Mouse (Mus musculus) hindbrain, embryonic 16.5 days (tissue): ENCODE measurements around the gene Aspscr1. TPM values are rescaled to one million over a fixed set of nuclear protein-coding genes. Genes with fewer than 3 reads are reported as not detected.

Experiments
- ATAC-seq: fragments of 200-750 bp; cut with Nextera tagmentation; 2 replicates; pipeline ENCODE4 v1.8.0; 2017; ENCODE audit warnings: moderate TSS enrichment, moderate library complexity
- H3K27ac ChIP-seq: fragments of 300-500 bp; sonication (generic); 2 replicates; pipeline ENCODE4 v1.5.1; 2014; ENCODE audit warnings: low read depth, mild to moderate bottlenecking, control low read depth, low read length, moderate library complexity
- H3K27me3 ChIP-seq: fragments of 300-500 bp; sonication (generic); replicated peaks from 2 replicates; pipeline ENCODE4 v1.6.1; 2014; ENCODE audit warnings: low read length; ENCODE audit not compliant: control insufficient read depth, insufficient read depth
- H3K36me3 ChIP-seq: fragments of 300-500 bp; sonication (generic); 2 replicates; pipeline ENCODE4 v1.6.1; 2014; ENCODE audit warnings: mild to moderate bottlenecking, low read length, moderate library complexity, mixed read lengths; ENCODE audit not compliant: control insufficient read depth, insufficient read depth
- H3K4me1 ChIP-seq: fragments of 300-500 bp; sonication (generic); 2 replicates; pipeline ENCODE4 v1.6.1; 2014; ENCODE audit warnings: low read depth, low read length; ENCODE audit not compliant: control insufficient read depth, insufficient read depth
- H3K4me2 ChIP-seq: fragments of 300-500 bp; sonication (generic); 2 replicates; pipeline ENCODE4 v1.6.1; 2014; ENCODE audit warnings: mild to moderate bottlenecking, low read length, control low read depth, moderate library complexity
- H3K4me3 ChIP-seq: fragments of 300-500 bp; sonication (generic); 2 replicates; pipeline ENCODE4 v1.5.1; 2014; ENCODE audit warnings: mild to moderate bottlenecking, low read length, control low read depth, moderate library complexity
- H3K9ac ChIP-seq: fragments of 300-500 bp; sonication (generic); 2 replicates; pipeline ENCODE4 v1.6.1; 2014; ENCODE audit warnings: low read depth, mild to moderate bottlenecking, control low read depth, low read length, moderate library complexity
- H3K9me3 ChIP-seq: fragments of 300-500 bp; sonication (generic); 2 replicates; pipeline ENCODE4 v1.6.1; 2014; ENCODE audit warnings: mild to moderate bottlenecking, low read length, moderate library complexity; ENCODE audit not compliant: control insufficient read depth
- WGBS: fragments of 180-500 bp; shearing (Covaris S2); extraction: QIAGEN DNeasy Blood & Tissue Kit; methylation state at CpG from one replicate; pipeline ENCODE4 v1.1.7; 2014; 5-methylcytosine and 5-hydroxymethylcytosine counted together
- polyA plus RNA-seq: library from polyadenylated mRNA; unstranded; fragments of >200 nt; fragmentation: Nextera tagmentation; extraction: Ambion mirVana; gene quantifications from 2 replicates; pipeline ENCODE4 v1.2.1, GENCODE M21; 2015

Gene Aspscr1
- polyA plus RNA-seq, 1 experiment from 2014 or later = 146 TPM

DNA sequence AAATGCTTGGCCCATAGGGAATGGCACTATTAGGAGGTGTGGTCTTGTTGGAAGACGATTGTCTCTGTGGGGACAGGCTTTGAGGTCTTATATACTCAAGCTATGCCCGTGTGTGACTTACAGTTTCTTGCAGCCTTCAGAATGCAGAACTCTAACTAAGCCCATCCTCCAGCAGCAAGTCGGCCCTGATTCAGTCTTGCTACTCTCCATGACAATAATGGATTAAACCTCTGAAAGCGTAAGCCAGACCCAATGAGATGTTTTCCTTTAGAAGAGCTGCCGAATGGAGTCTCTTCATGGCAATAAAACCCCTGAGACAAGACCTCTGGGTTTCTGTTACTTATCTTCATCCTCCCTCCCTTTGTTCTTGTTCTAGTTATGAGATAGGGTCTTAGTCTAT lies 38.0 kb upstream of the Aspscr1 start:
- H3K27ac ChIP-seq = no peak overlapping the region
- H3K27me3 ChIP-seq = no peaks in the 10 kb centered on the region
- no peaks in the 10 kb centered on the region for H3K9me3 ChIP-seq
- no peaks in the 10 kb centered on the region; the same call in 1 of the 2 replicates for H3K36me3 ChIP-seq
- H3K4me3 ChIP-seq = no peak overlapping the region
- no peak overlapping the region for H3K9ac ChIP-seq
- H3K4me2 ChIP-seq = no peak overlapping the region
- 80% methylated on average over 5 of the region's 5 CpGs for WGBS
- H3K4me1 ChIP-seq = peaks cover 27% of the 10 kb centered on the region
- ATAC-seq = no peak

DNA sequence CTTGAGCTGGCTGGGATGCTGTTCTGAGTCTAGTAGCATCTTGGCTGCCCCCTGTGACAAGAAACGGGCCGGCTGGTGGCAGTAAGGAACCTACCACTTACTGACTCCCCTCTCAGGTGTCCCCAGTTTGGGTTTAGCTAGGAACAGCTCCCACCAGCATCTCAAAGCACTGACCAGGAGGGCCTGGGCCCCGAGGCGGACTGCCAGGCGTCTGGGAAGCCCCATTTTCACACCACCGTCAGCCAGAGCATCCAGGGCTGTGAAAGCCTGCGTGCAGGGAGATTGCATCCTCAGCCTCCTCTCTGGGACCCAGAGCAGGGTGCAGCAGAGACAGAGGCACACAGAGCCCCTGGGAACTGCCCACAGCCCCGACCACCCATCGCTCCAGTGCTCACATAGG lies 31.5 kb upstream of the Aspscr1 start:
- Histone ChIP-seq H3K36me3 (no peaks in the 10 kb centered on the region), H3K27me3 (no peaks in the 10 kb centered on the region), H3K9ac (no peak overlapping the region), H3K4me2 (no peak overlapping the region), H3K4me1 (peaks cover 8% of the 10 kb centered on the region), H3K9me3 (no peaks in the 10 kb centered on the region), H3K27ac (no peak overlapping the region), H3K4me3 (no peak overlapping the region)
- ATAC-seq = no peak
- 66% methylated on average over 9 of the region's 9 CpGs for WGBS

DNA sequence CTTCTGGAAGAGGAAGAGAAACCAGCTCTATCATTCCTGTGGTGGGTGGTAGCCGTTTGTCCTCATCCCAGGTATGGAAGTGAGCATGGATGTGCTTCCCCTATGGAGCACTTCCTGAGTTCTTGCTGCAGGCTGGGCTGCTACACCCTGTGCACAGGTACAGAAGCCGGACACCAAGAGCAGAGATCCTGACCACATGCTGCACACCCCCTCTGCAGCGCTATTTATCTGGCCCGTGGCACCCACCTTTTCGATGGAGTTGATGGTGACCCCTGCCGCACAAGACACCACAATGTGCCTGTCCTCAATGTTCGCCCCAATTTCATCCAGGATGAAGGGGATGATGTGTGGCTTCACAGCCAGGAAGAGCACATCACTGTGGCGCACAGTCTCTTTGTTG lies 30.9 kb upstream of the Aspscr1 start:
- H3K27ac ChIP-seq = no peak overlapping the region
- no peak overlapping the region; the same call in 1 of the 2 replicates for H3K9ac ChIP-seq
- peaks cover 8% of the 10 kb centered on the region for H3K4me1 ChIP-seq
- WGBS = 92% methylated on average over 8 of the region's 8 CpGs
- H3K9me3 ChIP-seq = no peaks in the 10 kb centered on the region
- ATAC-seq = no peak
- no peaks in the 10 kb centered on the region for H3K36me3 ChIP-seq
- H3K4me2 ChIP-seq = no peak overlapping the region
- H3K4me3 ChIP-seq = no peak overlapping the region
- H3K27me3 ChIP-seq = no peaks in the 10 kb centered on the region

DNA sequence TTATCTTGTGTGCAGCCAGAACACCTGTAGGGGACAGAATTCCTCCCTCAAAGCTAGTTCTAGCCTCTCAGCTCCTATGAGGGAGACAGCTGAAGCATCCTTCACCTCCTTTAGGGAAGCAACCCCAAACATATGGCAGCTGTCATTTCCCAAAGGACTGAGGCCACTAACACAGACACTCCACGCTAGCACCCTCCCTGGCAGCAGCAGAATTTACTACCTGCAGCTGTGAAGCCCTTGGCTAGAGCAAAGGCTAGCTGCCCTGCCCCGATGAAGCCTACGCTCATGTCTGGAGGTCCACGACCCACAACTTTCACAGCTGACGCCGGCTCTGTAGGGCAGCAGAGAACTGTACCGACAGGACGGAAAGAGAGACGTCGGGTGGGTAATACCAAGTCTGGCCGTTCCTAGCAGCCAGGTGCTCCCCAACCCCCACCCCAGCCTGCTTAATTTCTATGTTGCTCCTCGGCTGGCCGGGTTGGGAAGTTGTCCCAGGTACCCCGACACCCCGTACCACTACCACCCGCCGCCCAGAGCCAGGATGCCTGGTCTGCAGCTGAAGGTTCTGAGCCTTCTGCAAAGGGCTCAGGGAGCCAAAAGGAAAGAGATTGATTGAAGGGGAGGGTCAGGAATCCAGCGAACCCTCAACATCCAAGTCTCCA lies 29.7 kb upstream of the Aspscr1 start:
- Histone ChIP-seq H3K4me2 (peak overlapping the region; percentile 94), H3K27me3 (peaks cover 3% of the 10 kb centered on the region; the same call in 1 of the 2 replicates), H3K9me3 (no peaks in the 10 kb centered on the region), H3K9ac (peak overlapping the region; percentile 78), H3K4me3 (peak overlapping the region; percentile 59), H3K36me3 (no peaks in the 10 kb centered on the region), H3K27ac (no peak overlapping the region; the same call in 1 of the 2 replicates), H3K4me1 (peaks cover 12% of the 10 kb centered on the region)
- 1% methylated on average over 18 of the region's 18 CpGs for WGBS
- ATAC-seq = peak; percentile 69

DNA sequence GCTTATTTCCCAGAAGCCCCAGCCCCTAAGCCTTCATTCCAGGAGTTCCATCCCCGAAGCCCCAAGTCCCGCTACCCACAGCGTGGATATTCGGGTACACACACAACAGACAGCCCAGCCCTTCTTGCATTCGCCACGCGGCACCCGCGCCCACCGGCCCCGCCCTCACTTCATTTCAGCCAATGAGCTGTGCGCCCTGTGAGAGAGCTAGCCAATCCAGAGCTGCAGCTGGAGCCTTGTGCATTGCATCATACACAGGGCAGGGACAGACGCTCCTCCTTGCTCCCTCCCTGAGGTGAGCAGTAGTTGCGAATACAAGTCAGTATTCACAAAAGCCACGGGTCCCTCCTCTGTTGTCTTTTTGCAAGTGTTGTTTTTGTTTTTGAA lies 29.2 kb upstream of the Aspscr1 start, which contains the start of gene Pycr1:
Pycr1 (minus strand) TSS at position 169 of the 387 bp plus-strand sequence.
- ATAC-seq = peak; percentile 100
- Histone ChIP-seq H3K9ac (peak within 1 kb of the TSS; percentile 78), H3K4me3 (peak within 1 kb of the TSS; percentile 59), H3K27ac (no peak within 1 kb of the TSS; the same call in 1 of the 2 replicates), H3K4me2 (peak within 1 kb of the TSS; percentile 94), H3K36me3 (no peaks in the 10 kb centered on the region), H3K4me1 (peaks cover 15% of the 10 kb centered on the region), H3K9me3 (no peaks in the 10 kb centered on the region), H3K27me3 (peaks cover 3% of the 10 kb centered on the region; the same call in 1 of the 2 replicates)
- WGBS = 0% methylated on average over 15 of the region's 15 CpGs

DNA sequence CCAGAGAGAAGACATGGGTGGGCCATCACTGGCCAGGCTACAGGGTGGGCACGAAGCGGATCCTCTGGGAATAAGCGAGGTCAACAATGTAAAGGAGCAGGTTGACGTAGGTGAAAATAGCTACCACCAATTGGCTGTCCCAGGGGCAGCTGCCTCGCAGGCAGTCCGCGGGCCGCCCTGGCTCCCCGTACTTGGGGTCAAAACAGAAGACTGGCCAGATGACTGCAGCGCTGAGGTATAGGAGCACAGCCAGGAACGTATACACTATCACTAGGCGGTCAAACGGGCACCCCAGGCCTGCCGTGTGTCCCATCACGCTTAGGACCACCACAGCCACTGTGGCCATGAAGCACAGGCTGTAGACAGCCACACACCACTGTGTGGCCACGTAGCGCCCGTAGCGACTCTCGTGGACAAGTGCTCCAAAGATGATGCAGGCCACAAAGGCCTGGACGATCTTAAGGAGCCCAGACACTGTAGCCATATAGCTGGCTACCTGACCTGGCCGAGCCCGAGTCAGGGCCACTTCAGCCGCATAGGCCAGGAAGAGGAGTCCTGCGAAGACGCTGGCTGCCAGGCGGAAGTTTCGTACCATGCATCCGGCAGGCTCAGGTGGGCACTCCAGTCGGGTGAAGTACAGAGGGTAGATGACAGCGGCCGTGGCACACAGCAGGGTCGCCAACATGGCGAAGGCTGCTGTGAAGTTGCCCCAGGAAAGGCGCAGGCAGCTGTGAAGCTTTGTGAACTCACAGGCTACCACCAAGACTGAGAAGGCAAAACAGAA lies 25.5 kb upstream of the Aspscr1 start:
- WGBS = 80% methylated on average over 35 of the region's 35 CpGs
- no peaks in the 10 kb centered on the region for H3K9me3 ChIP-seq
- H3K4me1 ChIP-seq = peaks cover 15% of the 10 kb centered on the region
- ATAC-seq = no peak
- H3K27me3 ChIP-seq = peaks cover 3% of the 10 kb centered on the region; the same call in 1 of the 2 replicates
- no peak overlapping the region; the same call in 1 of the 2 replicates for H3K4me2 ChIP-seq
- no peak overlapping the region for H3K27ac ChIP-seq
- H3K4me3 ChIP-seq = no peak overlapping the region
- H3K36me3 ChIP-seq = no peaks in the 10 kb centered on the region
- no peak overlapping the region for H3K9ac ChIP-seq

DNA sequence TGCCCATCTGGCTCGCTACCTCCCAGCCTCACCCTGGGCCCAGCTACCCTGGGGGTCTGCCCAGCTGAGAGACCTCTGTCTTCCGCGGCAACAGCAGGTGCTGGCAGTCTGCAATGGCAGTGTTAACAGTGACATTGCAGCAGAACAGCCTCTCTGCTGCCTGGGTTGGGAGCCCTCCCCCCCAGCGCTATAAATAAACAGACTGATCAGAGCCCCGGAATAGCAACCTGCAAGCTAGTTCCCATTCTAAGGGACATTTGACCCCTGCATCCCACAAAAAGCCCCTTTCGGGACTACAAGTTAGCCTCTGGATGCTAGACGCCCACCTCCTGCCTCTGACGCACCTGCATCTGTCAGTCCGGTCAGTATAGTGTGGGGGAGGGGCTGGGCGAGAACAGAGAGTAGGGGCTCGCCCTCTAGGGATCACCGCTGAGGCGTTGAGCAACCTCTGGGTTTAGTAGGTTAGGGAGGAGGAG lies 24.7 kb upstream of the Aspscr1 start, which contains the start of gene Myadml2:
Myadml2 (minus strand) TSS at position 158 of the 476 bp plus-strand sequence.
- 9% methylated on average over 13 of the region's 13 CpGs for WGBS
- peaks cover 3% of the 10 kb centered on the region; the same call in 1 of the 2 replicates for H3K27me3 ChIP-seq
- ATAC-seq = no peak
- peak within 1 kb of the TSS; percentile 48 for H3K9ac ChIP-seq
- H3K27ac ChIP-seq = no peak within 1 kb of the TSS
- H3K9me3 ChIP-seq = no peaks in the 10 kb centered on the region
- H3K36me3 ChIP-seq = no peaks in the 10 kb centered on the region
- H3K4me3 ChIP-seq = peak within 1 kb of the TSS; percentile 32
- H3K4me1 ChIP-seq = peaks cover 9% of the 10 kb centered on the region
- H3K4me2 ChIP-seq = peak within 1 kb of the TSS; percentile 53

DNA sequence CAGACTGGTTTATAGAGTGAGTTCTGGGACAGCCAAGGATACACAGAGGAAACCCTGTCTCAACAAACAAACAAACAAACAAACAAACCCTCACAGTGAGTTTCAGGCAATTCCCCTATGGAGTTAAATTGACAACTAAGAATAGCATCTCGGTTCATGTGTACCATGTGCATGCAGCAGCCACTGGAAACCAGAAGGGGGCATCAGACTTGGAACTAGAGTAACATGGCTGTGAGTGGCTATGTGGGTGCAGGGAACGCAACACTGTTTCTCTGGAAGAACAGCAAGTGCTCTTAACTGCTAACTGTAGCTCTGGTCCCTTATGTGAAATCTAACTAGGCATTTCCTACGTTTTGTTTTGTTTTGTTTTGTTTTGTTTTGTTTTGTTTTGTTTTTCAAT lies 20.9 kb upstream of the Aspscr1 start:
- 71% methylated on average over 3 of the region's 3 CpGs for WGBS
- Histone ChIP-seq H3K4me2 (no peak overlapping the region), H3K27ac (no peak overlapping the region), H3K4me3 (no peak overlapping the region), H3K36me3 (no peaks in the 10 kb centered on the region), H3K4me1 (peaks cover 7% of the 10 kb centered on the region), H3K9ac (no peak overlapping the region), H3K27me3 (peaks cover 6% of the 10 kb centered on the region), H3K9me3 (no peaks in the 10 kb centered on the region)
- ATAC-seq = no peak

DNA sequence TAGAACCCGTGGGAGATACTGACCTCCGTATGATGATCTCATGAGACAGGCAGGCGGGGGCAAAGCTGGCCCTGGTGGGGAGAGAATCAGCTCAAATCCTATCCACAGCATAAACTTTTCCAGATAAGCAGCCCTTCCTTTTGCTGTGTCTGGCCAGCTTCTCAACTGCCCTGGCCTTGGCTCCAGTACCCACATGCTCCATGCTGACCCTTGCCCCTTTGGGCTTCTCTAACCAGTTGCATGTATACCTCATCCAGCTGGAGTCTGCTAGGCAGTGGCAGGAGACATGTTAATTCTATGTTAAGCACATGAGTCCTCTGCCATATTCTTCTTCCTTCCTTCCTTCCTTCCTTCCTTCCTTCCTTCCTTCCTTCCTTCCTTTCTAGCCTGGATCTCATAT lies 18.0 kb upstream of the Aspscr1 start:
- Histone ChIP-seq H3K9me3 (no peaks in the 10 kb centered on the region), H3K27ac (no peak overlapping the region), H3K36me3 (no peaks in the 10 kb centered on the region), H3K4me3 (no peak overlapping the region), H3K9ac (no peak overlapping the region), H3K4me2 (no peak overlapping the region), H3K4me1 (no peaks in the 10 kb centered on the region; the same call in none of the 2 replicates), H3K27me3 (peaks cover 29% of the 10 kb centered on the region)
- 81% methylated on average over 3 of the region's 3 CpGs for WGBS
- no peak for ATAC-seq
